Mouse (Mus musculus) c-Kit-positive CD71-positive TER-119-positive erythroid progenitor cells, embryonic 14.5 days (primary cell): ENCODE data around the gene Aldh1a3.

Source experiments
- DNase-seq: peaks from one replicate; pipeline ENCODE4 v3.0.0-alpha.2; 2013; ENCODE audit warnings: low spot score

The Aldh1a3 gene

GRCm38 (mm10) chr7:66427437-66428161, at the start of gene Aldh1a3:
Aldh1a3 (minus strand) TSS chr7:66427517.
- DNase-seq, result no peak

- no peak for DNase-seq
Measured at GRCm38 (mm10) chr7:66476289-66476688, 49.0 kb upstream of the Aldh1a3 start.

- no peak for DNase-seq
Measured at GRCm38 (mm10) chr7:66471641-66472216, 44.4 kb upstream of the Aldh1a3 start.

GRCm38 (mm10) chr7:66466641-66467040, 39.3 kb upstream of the Aldh1a3 start:
- DNase-seq, result no peak

GRCm38 (mm10) chr7:66465241-66465640, 37.9 kb upstream of the Aldh1a3 start:
- DNase-seq, result no peak

- DNase-seq, result no peak
Measured at GRCm38 (mm10) chr7:66463081-66463480, 35.8 kb upstream of the Aldh1a3 start.

- no peak for DNase-seq
Measured at GRCm38 (mm10) chr7:66451622-66452295, 24.4 kb upstream of the Aldh1a3 start.

- no peak for DNase-seq
Measured at GRCm38 (mm10) chr7:66449971-66450752, 22.8 kb upstream of the Aldh1a3 start.

- no peak for DNase-seq
Measured at GRCm38 (mm10) chr7:66448786-66449540, 21.6 kb upstream of the Aldh1a3 start.

GRCm38 (mm10) chr7:66448304-66448703, 21.0 kb upstream of the Aldh1a3 start:
- DNase-seq, result no peak

- no peak for DNase-seq
Measured at GRCm38 (mm10) chr7:66446860-66447259, 19.5 kb upstream of the Aldh1a3 start.

- DNase-seq, result no peak
Measured at GRCm38 (mm10) chr7:66445117-66445905, 18.0 kb upstream of the Aldh1a3 start.

- no peak for DNase-seq
Measured at GRCm38 (mm10) chr7:66444706-66445105, 17.4 kb upstream of the Aldh1a3 start.

GRCm38 (mm10) chr7:66442501-66443369, 15.4 kb upstream of the Aldh1a3 start:
- no peak for DNase-seq

GRCm38 (mm10) chr7:66438787-66439669, 11.7 kb upstream of the Aldh1a3 start:
- no peak for DNase-seq

GRCm38 (mm10) chr7:66434453-66434935, 7.2 kb upstream of the Aldh1a3 start:
- DNase-seq, result peak; percentile 13

GRCm38 (mm10) chr7:66427053-66427436, 272 bp downstream of the Aldh1a3 start:
- no peak for DNase-seq

GRCm38 (mm10) chr7:66421903-66422302, 5.4 kb downstream of the Aldh1a3 start:
- DNase-seq, result no peak

GRCm38 (mm10) chr7:66418981-66419380, 8.3 kb downstream of the Aldh1a3 start:
- no peak for DNase-seq
